Mouse (Mus musculus) testis, adult 2 months (tissue): ENCODE results near the gene Nek4.

ENCODE experiments used
- CTCF ChIP-seq: fragments of 200-500 bp; IDR thresholded peaks from 2 replicates; pipeline ENCODE4 v1.5.1; 2012; ENCODE audit warnings: low read depth, mild to moderate bottlenecking, inconsistent platforms, low read length, moderate library complexity; ENCODE audit not compliant: control insufficient read depth, insufficient read depth, insufficient replicate concordance
- POLR2A ChIP-seq: fragments of 200-500 bp; IDR thresholded peaks from 2 replicates; pipeline ENCODE4 v1.6.1; 2012; ENCODE audit warnings: low read depth, mild to moderate bottlenecking, inconsistent platforms, low read length, moderate library complexity; ENCODE audit not compliant: control insufficient read depth

DNA sequence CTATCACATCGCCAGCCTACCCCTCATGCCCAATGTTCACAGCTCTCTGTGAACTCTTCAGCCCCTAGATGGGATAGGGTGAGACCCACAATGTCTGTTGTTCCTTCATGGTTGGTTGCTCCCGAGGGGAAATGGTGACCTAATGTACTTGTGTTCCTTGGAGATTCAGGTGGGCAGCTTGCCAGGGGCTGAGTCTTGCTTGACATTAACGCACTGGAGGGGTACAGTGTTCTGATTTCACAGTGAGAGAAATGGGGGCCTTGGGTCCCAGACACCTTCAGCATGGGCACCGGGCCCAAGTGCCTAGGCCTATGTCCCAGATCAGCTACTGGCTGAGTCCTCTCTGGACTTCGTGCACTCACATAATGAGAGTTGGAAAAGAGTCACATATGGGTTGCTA is 37.8 kb upstream of the Nek4 start:
- TF ChIP-seq CTCF (no peak), POLR2A (no peak)
